Mouse (Mus musculus) stomach, postnatal 0 days (tissue): Measurements from ENCODE around the gene Atp10a. TPM values are rescaled to one million over a fixed set of nuclear protein-coding genes. Genes with fewer than 3 reads are reported as not detected.

Experiments
- ATAC-seq: fragments of 200-750 bp; cut with Nextera tagmentation; 2 replicates; pipeline ENCODE4 v1.8.0; 2017; ENCODE audit not compliant: low FRiP score, low TSS enrichment
- DNase-seq: peaks from one replicate; pipeline ENCODE4 v3.0.0-alpha.2; 2016; ENCODE audit warnings: low spot score
- H3K27ac ChIP-seq: fragments of 300-500 bp; sonication (generic); replicated peaks from 2 replicates; pipeline ENCODE4 v1.5.1; 2014; ENCODE audit warnings: mild to moderate bottlenecking, control low read depth
- H3K27me3 ChIP-seq: fragments of 300-500 bp; sonication (generic); 2 replicates; pipeline ENCODE4 v1.6.1; 2014; ENCODE audit warnings: low read length; ENCODE audit not compliant: control insufficient read depth, insufficient read depth
- H3K36me3 ChIP-seq: fragments of 300-500 bp; sonication (generic); 2 replicates; pipeline ENCODE4 v1.6.1; 2014; ENCODE audit warnings: low read length, mixed read lengths; ENCODE audit not compliant: control insufficient read depth, insufficient read depth
- H3K4me1 ChIP-seq: fragments of 300-500 bp; sonication (generic); replicated peaks from 2 replicates; pipeline ENCODE4 v1.6.1; 2014; ENCODE audit warnings: antibody characterized with exemption; ENCODE audit not compliant: control insufficient read depth, insufficient read depth
- H3K4me2 ChIP-seq: fragments of 300-500 bp; sonication (generic); replicated peaks from 2 replicates; pipeline ENCODE4 v1.6.1; 2014; ENCODE audit warnings: low read depth, mild to moderate bottlenecking, control low read depth, moderate library complexity
- H3K4me3 ChIP-seq: fragments of 300-500 bp; sonication (generic); 2 replicates; pipeline ENCODE4 v1.5.1; 2014; ENCODE audit warnings: low read depth, low read length, control low read depth
- H3K9ac ChIP-seq: fragments of 300-500 bp; sonication (generic); 2 replicates; pipeline ENCODE4 v1.6.1; 2014; ENCODE audit warnings: mild to moderate bottlenecking, low read length, control low read depth, mixed read lengths
- H3K9me3 ChIP-seq: fragments of 300-500 bp; sonication (generic); 2 replicates; pipeline ENCODE4 v1.6.1; 2016; ENCODE audit warnings: low read length; ENCODE audit not compliant: control insufficient read depth
- CTCF ChIP-seq: IDR thresholded peaks from 2 replicates; pipeline ENCODE4 v1.5.1; 2016; ENCODE audit warnings: antibody characterized with exemption, low read depth, mild to moderate bottlenecking, moderate library complexity
- EP300 ChIP-seq: optimal IDR thresholded peaks from 2 replicates; pipeline ENCODE3; 2016; ENCODE audit warnings: antibody characterized with exemption
- WGBS: fragments of 180-500 bp; shearing (Covaris S2); extraction: QIAGEN DNeasy Blood & Tissue Kit; methylation state at CpG from one replicate; pipeline ENCODE4 v1.1.7; 2014; 5-methylcytosine and 5-hydroxymethylcytosine counted together
- polyA plus RNA-seq: library from polyadenylated mRNA; unstranded; fragments of >200 nt; fragmentation: Nextera tagmentation; extraction: Ambion mirVana; gene quantifications from 2 replicates; pipeline ENCODE4 v1.2.1, GENCODE M21; 2015

The Atp10a gene
- polyA plus RNA-seq, 1 experiment from 2014 or later, result 1.7 TPM

DNA sequence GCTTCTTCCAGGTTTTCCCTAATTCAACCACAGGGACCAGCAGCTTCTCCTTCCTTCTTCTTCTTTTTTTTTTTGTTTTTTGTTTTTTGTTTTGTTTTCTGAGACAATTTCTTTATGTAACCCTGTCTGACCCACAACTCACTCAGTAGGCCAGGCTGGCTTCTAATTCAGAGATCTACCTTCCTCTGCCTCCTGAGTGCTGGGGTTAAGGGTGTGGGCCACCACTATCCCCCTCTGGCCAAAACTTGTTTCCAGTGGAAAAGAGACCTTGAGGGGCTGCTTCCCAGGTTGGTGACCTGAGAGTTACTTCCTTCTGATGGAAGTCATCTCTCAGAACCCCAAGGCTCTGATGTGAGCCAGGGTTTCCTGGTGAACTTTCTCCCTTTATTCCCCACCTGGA is 4.1 kb downstream of the Atp10a start:
- Histone ChIP-seq H3K4me3 (no peak overlapping the region), H3K9me3 (no peaks in the 10 kb centered on the region), H3K36me3 (no peaks in the 10 kb centered on the region), H3K4me1 (no peaks in the 10 kb centered on the region), H3K27me3 (no peaks in the 10 kb centered on the region), H3K4me2 (peak overlapping the region; percentile 18; the same call in 1 of the 2 replicates), H3K9ac (no peak overlapping the region), H3K27ac (no peak overlapping the region)
- no peak for TF ChIP-seq CTCF
- no peak for TF ChIP-seq EP300
- no peak for ATAC-seq
- DNase-seq, result no peak

DNA sequence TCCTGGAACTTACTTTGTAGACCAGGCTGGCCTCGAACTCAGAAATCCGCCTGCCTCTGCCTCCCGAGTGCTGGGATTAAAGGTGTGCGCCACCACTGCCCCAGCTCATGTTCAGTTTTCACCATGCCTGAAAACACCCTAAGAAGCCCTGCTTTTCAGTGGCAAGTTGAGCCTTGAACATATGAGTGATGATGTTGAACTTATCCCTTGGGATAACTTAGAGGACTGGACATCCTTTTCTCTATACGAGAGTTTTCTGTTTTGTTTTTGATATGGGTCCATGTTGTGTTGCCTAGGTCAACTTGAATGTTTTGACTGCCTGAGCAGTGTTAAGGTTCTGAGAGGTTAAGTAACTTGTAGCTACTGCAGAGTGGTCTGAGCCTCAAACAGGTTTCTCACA is 4.7 kb downstream of the Atp10a start:
- H3K27ac ChIP-seq, result no peak overlapping the region
- H3K36me3 ChIP-seq, result no peaks in the 10 kb centered on the region
- DNase-seq, result no peak
- 91% methylated on average over 5 of the region's 5 CpGs for WGBS
- no peaks in the 10 kb centered on the region for H3K9me3 ChIP-seq
- H3K4me3 ChIP-seq, result no peak overlapping the region
- H3K4me1 ChIP-seq, result no peaks in the 10 kb centered on the region
- H3K9ac ChIP-seq, result no peak overlapping the region
- 0 out of 2 replicates have a peak overlapping the region, but pooled peaks have one; percentile 5 for H3K4me2 ChIP-seq
- H3K27me3 ChIP-seq, result no peaks in the 10 kb centered on the region
- no peak for ATAC-seq
- no peak for TF ChIP-seq EP300
- no peak for TF ChIP-seq CTCF

DNA sequence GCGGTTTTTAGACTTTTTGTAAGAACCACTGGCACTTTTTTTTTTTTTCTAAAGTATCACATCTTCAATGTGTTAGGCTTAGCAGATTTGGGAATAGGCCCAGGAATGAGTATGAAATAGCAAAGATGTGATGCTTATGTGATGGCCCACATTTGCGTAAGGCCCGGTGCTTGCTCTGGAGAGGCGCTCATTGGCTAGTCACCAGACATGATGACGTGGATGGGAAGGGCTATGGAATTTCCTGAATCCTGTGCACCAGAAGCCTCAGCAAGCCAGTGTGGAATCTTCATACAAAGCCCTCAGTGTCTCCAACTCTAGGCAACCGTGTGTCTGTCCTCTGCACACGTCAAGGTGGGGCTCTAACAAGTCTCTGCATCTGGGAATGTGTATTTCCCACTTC is 5.1 kb downstream of the Atp10a start:
- ATAC-seq (no peak), DNase-seq (no peak)
- 77% methylated on average over 7 of the region's 7 CpGs for WGBS
- TF ChIP-seq CTCF, result no peak
- TF ChIP-seq EP300, result no peak
- H3K4me1 ChIP-seq, result no peaks in the 10 kb centered on the region
- no peak overlapping the region for H3K9ac ChIP-seq
- H3K27ac ChIP-seq, result no peak overlapping the region
- H3K36me3 ChIP-seq, result no peaks in the 10 kb centered on the region
- H3K9me3 ChIP-seq, result no peaks in the 10 kb centered on the region
- no peak overlapping the region for H3K4me3 ChIP-seq
- H3K27me3 ChIP-seq, result no peaks in the 10 kb centered on the region
- H3K4me2 ChIP-seq, result 0 out of 2 replicates have a peak overlapping the region, but pooled peaks have one; percentile 5

DNA sequence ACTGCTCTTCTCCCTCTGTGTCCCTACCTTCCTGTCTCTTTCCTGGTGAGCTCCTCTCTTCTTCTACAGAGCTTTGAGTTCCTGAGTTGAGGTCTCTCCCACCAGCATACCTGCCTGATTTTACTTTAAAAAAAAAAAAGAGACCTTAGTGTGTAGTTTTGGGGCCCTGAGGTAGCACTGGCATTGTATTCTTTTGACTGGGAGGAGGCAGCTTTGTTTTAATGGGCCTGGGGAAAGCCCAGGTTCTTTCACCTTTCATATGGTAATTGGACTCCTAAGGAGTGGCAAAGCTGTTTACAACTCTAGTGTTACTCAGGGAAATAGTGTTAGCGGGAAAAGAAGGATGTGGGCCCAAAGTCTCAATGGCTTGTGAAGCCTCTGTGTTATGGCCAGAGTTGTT is 12.7 kb downstream of the Atp10a start:
- H3K27me3 ChIP-seq, result no peaks in the 10 kb centered on the region
- DNase-seq (no peak), ATAC-seq (no peak)
- no peaks in the 10 kb centered on the region for H3K36me3 ChIP-seq
- H3K9me3 ChIP-seq, result no peaks in the 10 kb centered on the region
- TF ChIP-seq EP300 (no peak), CTCF (no peak)
- 60% methylated on average over 1 of the region's 1 CpGs for WGBS
- H3K4me2 ChIP-seq, result no peak overlapping the region
- no peak overlapping the region for H3K9ac ChIP-seq
- H3K27ac ChIP-seq, result no peak overlapping the region
- H3K4me3 ChIP-seq, result no peak overlapping the region
- no peaks in the 10 kb centered on the region for H3K4me1 ChIP-seq

DNA sequence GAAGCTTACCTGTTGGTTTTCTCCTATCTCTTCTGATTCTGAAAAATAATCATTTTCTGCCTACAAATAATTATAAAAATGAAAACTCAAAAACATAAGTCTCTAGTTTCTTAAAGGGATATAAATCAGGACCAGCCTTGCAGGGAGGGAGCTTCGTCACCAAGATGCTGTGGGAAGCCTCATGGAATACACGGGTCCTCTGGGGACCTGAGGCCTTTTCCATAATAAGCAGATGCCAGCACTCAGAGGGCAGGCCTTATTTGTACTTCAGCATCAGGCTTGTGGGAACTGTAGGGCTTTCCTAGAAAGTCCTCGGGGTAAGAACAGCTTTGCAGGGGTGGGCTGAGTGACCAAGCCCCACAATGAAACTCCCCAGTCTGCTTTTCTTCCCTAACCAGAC is 20.1 kb downstream of the Atp10a start:
- ATAC-seq (no peak), DNase-seq (no peak)
- Histone ChIP-seq H3K36me3 (no peaks in the 10 kb centered on the region), H3K9ac (no peak overlapping the region), H3K4me1 (0 out of 2 replicates have a peak, but pooled peaks cover 2% of the 10 kb centered on the region), H3K27ac (peak overlapping the region; percentile 24; the same call in 1 of the 2 replicates), H3K4me3 (no peak overlapping the region), H3K27me3 (no peaks in the 10 kb centered on the region), H3K4me2 (no peak overlapping the region), H3K9me3 (no peaks in the 10 kb centered on the region)
- TF ChIP-seq EP300 (no peak), CTCF (no peak)
- WGBS, result 54% methylated on average over 3 of the region's 3 CpGs

DNA sequence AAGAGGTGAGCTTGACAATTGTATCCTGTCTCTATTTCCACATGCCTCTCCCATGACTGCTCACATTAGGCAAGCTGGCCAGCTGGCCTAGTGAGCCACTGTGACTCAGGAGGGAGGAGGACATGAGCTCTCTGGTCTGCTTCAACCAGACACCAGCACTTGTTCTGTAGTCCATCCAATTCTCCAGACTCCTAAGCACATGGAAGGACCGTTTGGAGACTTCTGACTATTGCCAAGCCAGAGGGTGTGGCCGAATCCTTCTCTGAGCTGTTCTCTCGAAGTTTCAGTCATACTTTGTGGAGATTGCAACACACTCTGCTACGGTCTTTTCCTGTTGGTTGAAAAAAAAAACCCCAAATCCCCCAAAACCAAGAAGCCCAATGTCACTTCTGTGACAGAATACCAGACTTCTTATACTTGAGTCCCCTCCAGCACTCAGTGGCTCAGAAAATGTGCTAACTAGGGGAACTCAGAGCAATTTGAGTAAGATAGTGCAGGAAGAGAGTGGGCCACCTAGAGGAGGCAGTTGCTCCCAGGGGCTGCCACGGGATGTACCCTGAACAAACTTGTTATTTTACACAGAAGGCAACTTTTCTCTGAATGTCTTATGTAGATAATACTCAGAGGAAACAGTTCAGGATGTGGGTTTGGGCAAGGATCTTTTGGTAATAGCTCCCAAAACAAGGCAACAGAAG is 21.3 kb downstream of the Atp10a start:
- ATAC-seq (peak; percentile 92), DNase-seq (peak; percentile 25)
- Histone ChIP-seq H3K27me3 (no peaks in the 10 kb centered on the region), H3K4me3 (no peak overlapping the region), H3K27ac (peak overlapping the region; percentile 9; the same call in 1 of the 2 replicates), H3K9ac (no peak overlapping the region), H3K9me3 (no peaks in the 10 kb centered on the region), H3K4me2 (no peak overlapping the region), H3K36me3 (no peaks in the 10 kb centered on the region), H3K4me1 (0 out of 2 replicates have a peak, but pooled peaks cover 2% of the 10 kb centered on the region)
- 29% methylated on average over 5 of the region's 5 CpGs for WGBS
- TF ChIP-seq CTCF (peak; percentile 25; the same call in 1 of the 2 replicates), EP300 (no peak)
